Mouse (Mus musculus) kidney, postnatal 10 days (tissue): ENCODE measurements around the gene Foxc1.

Experiments
- DNase-seq: peaks from one replicate; pipeline ENCODE4 v3.0.0; 2021; ENCODE audit warnings: mixed read lengths

The Foxc1 gene

GRCm38 (mm10) chr13:31806428-31806832, at the start of gene Foxc1:
TSS of gene Foxc1 (plus strand) at chr13:31806633.
- DNase-seq, result peak; percentile 93

GRCm38 (mm10) chr13:31760411-31760810, 46.0 kb upstream of the Foxc1 start:
- no peak for DNase-seq

GRCm38 (mm10) chr13:31761057-31761456, 45.4 kb upstream of the Foxc1 start:
- DNase-seq, result no peak

GRCm38 (mm10) chr13:31764419-31764818, 42.0 kb upstream of the Foxc1 start:
- DNase-seq, result no peak

GRCm38 (mm10) chr13:31765564-31765963, 40.9 kb upstream of the Foxc1 start:
- DNase-seq, result no peak

- no peak for DNase-seq
These were observed 33.6 kb upstream of the Foxc1 start for GRCm38 (mm10) chr13:31772882-31773281.

GRCm38 (mm10) chr13:31775762-31776161, 30.7 kb upstream of the Foxc1 start:
- DNase-seq, result no peak

- DNase-seq, result no peak
These were observed 27.0 kb upstream of the Foxc1 start for GRCm38 (mm10) chr13:31779281-31779981.

GRCm38 (mm10) chr13:31780299-31780698, 26.1 kb upstream of the Foxc1 start:
- DNase-seq, result no peak

GRCm38 (mm10) chr13:31782063-31782462, 24.4 kb upstream of the Foxc1 start:
- no peak for DNase-seq

GRCm38 (mm10) chr13:31784757-31785156, 21.7 kb upstream of the Foxc1 start:
- no peak for DNase-seq

- DNase-seq, result peak; percentile 71
These were observed 13.8 kb upstream of the Foxc1 start for GRCm38 (mm10) chr13:31792480-31793132.

- DNase-seq, result no peak
These were observed 13.3 kb upstream of the Foxc1 start for GRCm38 (mm10) chr13:31793163-31793562.

GRCm38 (mm10) chr13:31797346-31797745, 9.1 kb upstream of the Foxc1 start:
- no peak for DNase-seq

GRCm38 (mm10) chr13:31798075-31798474, 8.4 kb upstream of the Foxc1 start:
- DNase-seq, result no peak

- peak; percentile 96 for DNase-seq
These were observed 5.6 kb upstream of the Foxc1 start for GRCm38 (mm10) chr13:31800581-31801576.

- DNase-seq, result peak; percentile 36
These were observed 4.6 kb upstream of the Foxc1 start for GRCm38 (mm10) chr13:31801703-31802305.

- no peak for DNase-seq
These were observed 4.0 kb upstream of the Foxc1 start for GRCm38 (mm10) chr13:31802447-31802846.

GRCm38 (mm10) chr13:31803166-31804093, 3.0 kb upstream of the Foxc1 start:
- no peak for DNase-seq

GRCm38 (mm10) chr13:31804571-31804970, 1.9 kb upstream of the Foxc1 start:
- no peak for DNase-seq

GRCm38 (mm10) chr13:31805831-31806427, 504 bp upstream of the Foxc1 start:
- DNase-seq, result no peak
